Mouse (Mus musculus): Measurements from ENCODE around the gene Dmxl2.
A peak's percentile ranks its signal among the peaks of the same experiment; 100 is the strongest.

Dmxl2 gene

GRCm38 (mm10) chr9:54501453-54502110 lies at the start of gene Dmxl2:
Gene Dmxl2, minus strand, starts transcription at chr9:54501626.
- DNase-seq (ENCODE audit: low spot score in 2 of 2), result peak; percentile 84

GRCm38 (mm10) chr9:54549433-54549832 lies 48.0 kb upstream of the Dmxl2 start:
- DNase-seq (ENCODE audit: low spot score in 2 of 2), result no peak

GRCm38 (mm10) chr9:54547536-54547935 lies 46.1 kb upstream of the Dmxl2 start:
- peak in 1 of 2 experiments; percentile 41 for DNase-seq (ENCODE audit: low spot score in 2 of 2)

GRCm38 (mm10) chr9:54544954-54545315 lies 43.5 kb upstream of the Dmxl2 start:
- DNase-seq (ENCODE audit: low spot score in 2 of 2), result no peak

- no peak for DNase-seq (ENCODE audit: low spot score in 2 of 2)
Observed at GRCm38 (mm10) chr9:54544212-54544953, 43.0 kb upstream of the Dmxl2 start.

GRCm38 (mm10) chr9:54540801-54541200 lies 39.4 kb upstream of the Dmxl2 start:
- DNase-seq (ENCODE audit: low spot score in 2 of 2), result no peak

GRCm38 (mm10) chr9:54538684-54539083 lies 37.3 kb upstream of the Dmxl2 start, which contains the start of gene Sh2d7:
Gene Sh2d7, plus strand, starts transcription at chr9:54538984.
- no peak for DNase-seq (ENCODE audit: low spot score in 2 of 2)

- DNase-seq (ENCODE audit: low spot score in 2 of 2), result no peak
Observed at GRCm38 (mm10) chr9:54538244-54538643, 36.8 kb upstream of the Dmxl2 start.

GRCm38 (mm10) chr9:54537480-54537879 lies 36.1 kb upstream of the Dmxl2 start:
- no peak for DNase-seq (ENCODE audit: low spot score in 2 of 2)

GRCm38 (mm10) chr9:54537030-54537429 lies 35.6 kb upstream of the Dmxl2 start:
- DNase-seq (ENCODE audit: low spot score in 2 of 2), result peak; percentile 44 to 50

GRCm38 (mm10) chr9:54536236-54536635 lies 34.8 kb upstream of the Dmxl2 start:
- no peak for DNase-seq (ENCODE audit: low spot score in 2 of 2)

- DNase-seq (ENCODE audit: low spot score in 2 of 2), result peak; percentile 73 to 75
Observed at GRCm38 (mm10) chr9:54533975-54534374, 32.5 kb upstream of the Dmxl2 start.

- DNase-seq (ENCODE audit: low spot score in 2 of 2), result no peak
Observed at GRCm38 (mm10) chr9:54532926-54533325, 31.5 kb upstream of the Dmxl2 start.

GRCm38 (mm10) chr9:54531421-54531820 lies 30.0 kb upstream of the Dmxl2 start:
- no peak for DNase-seq (ENCODE audit: low spot score in 2 of 2)

- no peak for DNase-seq (ENCODE audit: low spot score in 2 of 2)
Observed at GRCm38 (mm10) chr9:54530836-54531235, 29.4 kb upstream of the Dmxl2 start.

GRCm38 (mm10) chr9:54529950-54530349 lies 28.5 kb upstream of the Dmxl2 start:
- no peak for DNase-seq (ENCODE audit: low spot score in 2 of 2)

GRCm38 (mm10) chr9:54527694-54528093 lies 26.3 kb upstream of the Dmxl2 start:
- DNase-seq (ENCODE audit: low spot score in 2 of 2), result no peak

GRCm38 (mm10) chr9:54520286-54520685 lies 18.9 kb upstream of the Dmxl2 start:
- DNase-seq (ENCODE audit: low spot score in 2 of 2), result no peak

- peak; percentile 56 to 77 for DNase-seq (ENCODE audit: low spot score in 2 of 2)
Observed at GRCm38 (mm10) chr9:54518921-54519320, 17.5 kb upstream of the Dmxl2 start.

- no peak for DNase-seq (ENCODE audit: low spot score in 2 of 2)
Observed at GRCm38 (mm10) chr9:54515991-54516390, 14.6 kb upstream of the Dmxl2 start.

- DNase-seq (ENCODE audit: low spot score in 2 of 2), result no peak
Observed at GRCm38 (mm10) chr9:54502873-54503272, 1.4 kb upstream of the Dmxl2 start.

- DNase-seq (ENCODE audit: low spot score in 2 of 2), result no peak
Observed at GRCm38 (mm10) chr9:54502111-54502495, 677 bp upstream of the Dmxl2 start.

GRCm38 (mm10) chr9:54500832-54501452 lies 484 bp downstream of the Dmxl2 start:
- no peak for DNase-seq (ENCODE audit: low spot score in 2 of 2)

Data from right cerebral cortex, postnatal 36 days (tissue).